Mouse (Mus musculus): ENCODE data around the gene A030003K21Rik.

The A030003K21Rik gene

GRCm38 (mm10) chr1:82913025-82913424 lies 30.2 kb downstream of the A030003K21Rik start, which contains the start of gene A030005L19Rik:
Gene A030005L19Rik (plus strand): TSS chr1:82913325.
- no peak for DNase-seq (ENCODE audit: low spot score in 2 of 2)

- DNase-seq (ENCODE audit: low spot score in 2 of 2), result no peak
Measured at GRCm38 (mm10) chr1:82905886-82906285, 37.3 kb downstream of the A030003K21Rik start.

GRCm38 (mm10) chr1:82901201-82901600 lies 42.0 kb downstream of the A030003K21Rik start:
- DNase-seq (ENCODE audit: low spot score in 2 of 2), result no peak

- no peak for DNase-seq (ENCODE audit: low spot score in 2 of 2)
Measured at GRCm38 (mm10) chr1:82900567-82900966, 42.6 kb downstream of the A030003K21Rik start.

GRCm38 (mm10) chr1:82893269-82893668 lies 49.9 kb downstream of the A030003K21Rik start:
- no peak for DNase-seq (ENCODE audit: low spot score in 2 of 2)
